Mouse (Mus musculus) megakaryocyte, embryonic 14.5 days (primary cell): ENCODE measurements around the gene Sgta.

Experiments used
- FLI1 ChIP-seq: IDR thresholded peaks from 2 replicates; pipeline ENCODE4 v1.6.1; 2012; ENCODE audit warnings: low read length, inconsistent platforms, mixed read lengths
- GATA1 ChIP-seq: IDR thresholded peaks from 3 replicates; pipeline ENCODE4 v1.6.1; 2012; ENCODE audit warnings: mixed read lengths, low read length, inconsistent platforms, borderline replicate concordance

DNA sequence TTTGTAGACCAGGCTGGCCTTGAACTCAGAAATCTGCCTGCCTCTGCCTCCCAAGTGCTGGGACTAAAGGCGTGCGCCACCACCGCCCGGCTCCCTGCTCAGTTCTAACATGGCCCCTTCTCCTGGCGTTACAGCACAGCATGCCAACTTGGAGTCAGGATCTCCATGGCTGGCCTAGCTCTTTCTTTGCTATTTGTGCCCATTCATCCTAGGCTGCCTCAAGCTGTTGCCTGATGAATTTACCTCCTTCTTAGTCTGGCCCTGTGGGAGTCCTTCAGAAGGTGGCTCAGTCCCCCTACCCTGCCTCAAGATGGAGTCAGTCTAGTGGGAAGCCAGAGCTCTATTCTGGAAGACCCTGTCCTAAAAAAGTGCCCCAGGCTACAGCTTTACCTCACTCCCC is 33.1 kb downstream of the Sgta start:
- TF ChIP-seq GATA1 (no peak), FLI1 (no peak)
